Mouse (Mus musculus) forebrain, postnatal 0 days (tissue): ENCODE data around the gene Rnf41. TPM values are rescaled to one million over a fixed set of nuclear protein-coding genes. Genes with fewer than 3 reads are reported as not detected.

ENCODE experiments used
- ATAC-seq: fragments of 200-750 bp; cut with Nextera tagmentation; 2 replicates; pipeline ENCODE4 v1.8.0; 2017; ENCODE audit warnings: mild to moderate bottlenecking, moderate library complexity
- DNase-seq: peaks from one replicate; pipeline ENCODE4 v3.0.0-alpha.2; 2015
- H3K27ac ChIP-seq: fragments of 300-500 bp; sonication (generic); 2 replicates; pipeline ENCODE4 v1.5.1; 2014; ENCODE audit warnings: low read depth, mild to moderate bottlenecking, antibody characterized with exemption, low read length, moderate library complexity, mixed read lengths
- H3K27me3 ChIP-seq: fragments of 300-500 bp; sonication (generic); 2 replicates; pipeline ENCODE4 v1.6.1; 2014; ENCODE audit warnings: mild to moderate bottlenecking, low read length, mixed read lengths; ENCODE audit not compliant: insufficient read depth
- H3K36me3 ChIP-seq: fragments of 300-500 bp; sonication (generic); 2 replicates; pipeline ENCODE4 v1.6.1; 2014; ENCODE audit warnings: mild to moderate bottlenecking, moderate library complexity; ENCODE audit not compliant: insufficient read depth
- H3K4me1 ChIP-seq: fragments of 300-500 bp; sonication (generic); 2 replicates; pipeline ENCODE4 v1.6.1; 2014; ENCODE audit warnings: antibody characterized with exemption; ENCODE audit not compliant: insufficient read depth
- H3K4me2 ChIP-seq: fragments of 300-500 bp; sonication (generic); 2 replicates; pipeline ENCODE4 v1.6.1; 2014; ENCODE audit warnings: low read depth, mild to moderate bottlenecking, moderate library complexity
- H3K4me3 ChIP-seq: fragments of 300-500 bp; sonication (generic); 2 replicates; pipeline ENCODE4 v1.5.1; 2014; ENCODE audit warnings: low read depth, low read length, mixed read lengths
- H3K9ac ChIP-seq: fragments of 300-500 bp; sonication (generic); 2 replicates; pipeline ENCODE4 v1.6.1; 2014; ENCODE audit warnings: mild to moderate bottlenecking
- H3K9me3 ChIP-seq: fragments of 300-500 bp; sonication (generic); 2 replicates; pipeline ENCODE4 v1.6.1; 2016; ENCODE audit warnings: low read length
- CTCF ChIP-seq: sonication (generic); IDR thresholded peaks from 2 replicates; pipeline ENCODE4 v1.5.1; 2016; ENCODE audit warnings: antibody characterized with exemption, control low read depth, low read depth
- WGBS: fragments of 180-500 bp; shearing (Covaris S2); extraction: QIAGEN DNeasy Blood & Tissue Kit; methylation state at CpG from one replicate; pipeline ENCODE4 v1.1.7; 2014; 5-methylcytosine and 5-hydroxymethylcytosine counted together
- polyA plus RNA-seq: library from polyadenylated mRNA; unstranded; fragments of >200 nt; fragmentation: Nextera tagmentation; extraction: Ambion mirVana; gene quantifications from 2 replicates; pipeline ENCODE4 v1.2.1, GENCODE M21; 2015
- total RNA-seq: library from RNA; depleted of rRNA; stranded (reverse); fragments of >200 nt; gene quantifications from 2 replicates; pipeline ENCODE4 v1.2.3, GENCODE M21; 2014

Gene Rnf41
- total and polyA plus RNA-seq, 2 experiments from 2014 or later: 108 to 118 TPM

DNA sequence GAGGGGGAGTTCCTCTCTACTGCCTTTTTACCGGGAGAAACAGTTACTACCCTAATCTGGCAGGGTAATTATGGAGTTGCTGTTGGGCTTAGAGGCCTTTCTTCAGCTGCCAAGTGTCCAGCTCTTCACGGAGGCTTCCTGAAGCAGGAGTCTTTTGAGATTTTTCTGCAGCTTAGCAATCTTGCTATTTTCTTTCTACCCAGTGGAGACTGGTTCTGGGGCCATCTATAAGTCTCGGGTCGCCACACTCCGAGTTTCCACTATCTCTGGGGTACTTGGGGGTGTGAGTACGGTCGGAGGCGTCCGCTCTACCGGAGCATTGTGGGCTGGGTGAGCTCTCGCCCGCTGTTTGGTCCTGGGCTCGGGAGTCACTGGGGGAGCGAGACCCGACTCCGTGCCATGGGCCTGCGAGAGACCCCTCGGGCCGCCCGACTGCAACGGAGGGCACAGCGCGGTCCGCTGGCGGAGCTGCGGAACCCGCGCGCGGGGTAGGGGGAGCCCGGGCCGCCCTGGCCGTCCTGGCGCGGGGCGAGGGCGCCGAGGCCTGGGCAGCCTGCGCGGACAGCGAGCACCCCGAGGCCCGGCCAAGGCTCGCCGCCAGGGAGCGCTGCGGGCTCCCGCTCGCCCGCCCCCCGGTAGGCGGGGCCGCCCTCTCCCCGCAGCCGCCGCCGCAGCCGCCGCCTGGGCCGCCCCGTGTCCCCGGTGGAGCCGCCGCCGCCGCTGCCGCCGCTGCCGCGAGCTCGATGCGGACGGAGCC is 34.8 kb upstream of the Rnf41 start, which contains the start of gene Ankrd52:
Gene Ankrd52 (plus strand): TSS at position 661 of the 757 bp plus-strand sequence.
- H3K4me3 ChIP-seq: peak within 1 kb of the TSS; percentile 75
- peaks cover 24% of the 10 kb centered on the region for H3K36me3 ChIP-seq
- ATAC-seq (peak; percentile 91), DNase-seq (peak; percentile 86)
- peak within 1 kb of the TSS; percentile 93 for H3K27ac ChIP-seq
- H3K9ac ChIP-seq: peak within 1 kb of the TSS; percentile 92
- H3K4me2 ChIP-seq: peak within 1 kb of the TSS; percentile 80
- under 1% methylated on average over 53 of the region's 73 CpGs for WGBS
- H3K9me3 ChIP-seq: no peaks in the 10 kb centered on the region
- H3K27me3 ChIP-seq: no peaks in the 10 kb centered on the region
- TF ChIP-seq CTCF: peak; percentile 50
- H3K4me1 ChIP-seq: peaks cover 19% of the 10 kb centered on the region; the same call in 1 of the 2 replicates

DNA sequence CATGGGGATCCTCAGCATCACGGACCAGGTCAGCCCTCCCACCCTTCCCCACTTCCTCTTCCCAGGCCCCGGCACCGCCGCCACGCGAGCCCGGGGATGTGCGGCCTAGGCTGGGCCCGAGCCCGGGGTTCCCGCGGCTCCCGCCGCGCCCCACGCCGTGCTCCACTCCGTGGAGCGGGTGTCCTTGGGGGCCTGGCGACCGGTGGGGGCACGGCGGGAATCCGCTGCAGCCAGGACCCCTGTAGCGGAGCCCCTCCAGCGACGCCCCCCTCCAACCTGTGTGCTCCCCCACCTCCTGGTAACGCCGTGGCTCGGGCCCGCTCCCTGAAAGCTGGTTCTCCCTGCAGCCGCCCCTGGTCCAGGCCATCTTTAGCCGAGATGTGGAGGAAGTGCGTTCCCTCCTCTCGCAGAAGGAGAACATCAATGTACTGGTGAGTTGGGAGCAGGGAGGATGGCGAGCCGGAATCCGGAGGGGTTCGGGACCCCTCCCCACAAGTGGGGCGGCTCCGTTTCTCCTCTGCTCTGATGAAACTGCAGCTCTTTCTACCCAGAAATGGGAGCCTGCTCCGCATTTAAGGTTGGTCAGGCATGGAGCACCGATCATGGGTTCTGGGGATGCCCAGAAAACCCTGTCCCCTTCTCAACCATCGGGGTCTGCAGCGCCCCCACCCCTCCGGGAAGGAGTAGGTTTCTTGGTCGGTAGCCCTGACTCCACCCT is 34.1 kb upstream of the Rnf41 start:
- Histone ChIP-seq H3K4me2 (peak overlapping the region; percentile 80), H3K27ac (peak overlapping the region; percentile 93), H3K9me3 (no peaks in the 10 kb centered on the region), H3K4me1 (peaks cover 19% of the 10 kb centered on the region; the same call in 1 of the 2 replicates), H3K27me3 (no peaks in the 10 kb centered on the region), H3K36me3 (peaks cover 32% of the 10 kb centered on the region), H3K4me3 (peak overlapping the region; percentile 75), H3K9ac (peak overlapping the region; percentile 92)
- TF ChIP-seq CTCF: peak; percentile 39; the same call in 1 of the 2 replicates
- DNase-seq (peak; percentile 78), ATAC-seq (peak; percentile 72)
- 2% methylated on average over 40 of the region's 47 CpGs for WGBS

DNA sequence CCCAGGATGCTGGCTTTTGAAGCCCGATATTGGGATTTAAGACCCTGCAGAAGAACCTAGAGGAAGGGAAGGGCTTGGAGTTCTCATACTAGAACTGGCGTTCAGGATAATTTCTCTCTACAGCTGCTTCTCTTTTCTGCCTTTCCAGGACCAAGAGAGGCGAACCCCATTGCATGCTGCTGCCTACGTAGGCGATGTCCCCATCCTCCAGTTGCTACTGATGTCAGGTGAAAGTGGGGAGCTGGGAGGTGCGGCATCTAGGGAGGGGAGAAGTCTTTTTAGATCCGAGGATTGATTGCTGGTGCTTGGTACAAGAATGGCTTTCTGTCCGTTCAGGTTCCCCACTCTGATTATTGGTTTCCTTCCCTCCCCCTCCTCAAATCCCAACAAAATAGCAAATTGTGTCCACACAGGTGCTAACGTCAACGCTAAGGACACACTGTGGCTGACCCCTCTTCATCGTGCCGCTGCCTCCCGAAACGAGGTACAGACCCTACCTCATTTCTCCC is 33.5 kb upstream of the Rnf41 start:
- Histone ChIP-seq H3K4me3 (peak overlapping the region; percentile 75), H3K27me3 (no peaks in the 10 kb centered on the region), H3K4me1 (peaks cover 19% of the 10 kb centered on the region; the same call in 1 of the 2 replicates), H3K9ac (peak overlapping the region; percentile 92), H3K9me3 (no peaks in the 10 kb centered on the region), H3K27ac (peak overlapping the region; percentile 93), H3K36me3 (peaks cover 38% of the 10 kb centered on the region), H3K4me2 (peak overlapping the region; percentile 80)
- WGBS: 48% methylated on average over 14 of the region's 14 CpGs
- TF ChIP-seq CTCF: no peak
- ATAC-seq (no peak), DNase-seq (no peak)

DNA sequence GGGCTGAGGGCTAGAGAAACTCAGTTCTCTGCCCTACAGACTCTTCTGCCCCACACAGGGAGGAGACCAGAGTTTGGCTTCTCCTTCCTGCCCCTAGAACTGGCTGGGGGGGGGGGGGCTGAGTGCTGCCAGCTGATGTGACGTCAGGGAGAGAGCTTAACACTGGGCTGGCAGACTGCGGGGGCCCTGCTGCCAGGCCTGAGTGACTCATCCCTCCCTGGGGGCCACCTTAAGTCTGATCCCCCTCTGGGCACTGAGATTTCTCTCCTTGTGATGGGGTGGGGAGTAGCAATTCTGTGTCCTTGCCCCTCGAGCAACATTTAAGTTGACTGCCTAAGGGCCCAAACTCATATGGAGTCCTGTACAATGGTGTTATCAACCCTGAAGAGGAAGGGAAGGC is 33.0 kb upstream of the Rnf41 start:
- peaks cover 42% of the 10 kb centered on the region for H3K36me3 ChIP-seq
- WGBS: 46% methylated on average over 3 of the region's 3 CpGs
- ATAC-seq (no peak), DNase-seq (no peak)
- H3K4me1 ChIP-seq: peaks cover 19% of the 10 kb centered on the region; the same call in 1 of the 2 replicates
- peak overlapping the region; percentile 80 for H3K4me2 ChIP-seq
- H3K9ac ChIP-seq: peak overlapping the region; percentile 92; the same call in 1 of the 2 replicates
- peak overlapping the region; percentile 75 for H3K4me3 ChIP-seq
- TF ChIP-seq CTCF: no peak
- no peaks in the 10 kb centered on the region for H3K9me3 ChIP-seq
- H3K27me3 ChIP-seq: no peaks in the 10 kb centered on the region
- H3K27ac ChIP-seq: peak overlapping the region; percentile 93

DNA sequence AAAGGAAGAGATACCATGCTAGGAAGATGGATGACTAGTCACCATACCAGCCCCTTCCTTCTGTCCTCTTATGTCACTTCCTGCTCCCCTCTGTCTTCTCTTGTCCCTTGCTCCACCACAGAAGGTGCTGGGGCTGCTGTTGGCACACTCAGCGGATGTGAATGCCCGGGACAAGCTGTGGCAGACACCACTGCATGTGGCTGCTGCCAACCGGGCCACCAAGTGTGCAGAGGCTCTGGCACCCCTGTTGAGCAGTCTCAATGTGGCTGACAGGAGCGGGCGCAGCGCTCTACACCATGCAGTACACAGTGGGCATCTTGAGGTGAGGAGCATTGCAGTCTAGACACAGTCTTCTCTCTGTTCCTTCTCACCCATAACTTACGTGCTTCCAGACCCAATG is 32.2 kb upstream of the Rnf41 start:
- DNase-seq (no peak), ATAC-seq (no peak)
- peaks cover 50% of the 10 kb centered on the region for H3K36me3 ChIP-seq
- peaks cover 19% of the 10 kb centered on the region; the same call in 1 of the 2 replicates for H3K4me1 ChIP-seq
- H3K27me3 ChIP-seq: no peaks in the 10 kb centered on the region
- no peaks in the 10 kb centered on the region for H3K9me3 ChIP-seq
- H3K4me3 ChIP-seq: no peak overlapping the region
- 83% methylated on average over 7 of the region's 7 CpGs for WGBS
- TF ChIP-seq CTCF: no peak
- no peak overlapping the region for H3K9ac ChIP-seq
- H3K27ac ChIP-seq: no peak overlapping the region
- no peak overlapping the region for H3K4me2 ChIP-seq

DNA sequence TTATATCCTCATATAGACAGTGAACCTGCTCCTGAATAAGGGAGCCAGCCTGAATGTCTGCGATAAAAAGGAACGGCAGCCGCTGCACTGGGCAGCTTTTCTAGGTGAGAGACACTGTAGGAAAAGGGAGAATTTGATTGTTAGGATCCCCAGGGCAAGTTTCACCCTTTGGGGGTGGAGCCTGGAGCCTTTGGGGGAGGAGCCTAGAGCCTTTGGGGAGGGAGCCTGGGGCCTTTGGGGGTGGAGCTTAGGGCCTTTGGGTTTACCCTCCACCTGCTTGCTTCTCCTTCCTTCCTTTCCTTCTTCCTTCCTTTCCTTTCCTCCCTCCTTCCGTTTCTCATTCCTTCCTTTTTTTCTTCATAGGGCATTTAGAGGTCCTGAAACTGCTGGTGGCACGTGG is 30.9 kb upstream of the Rnf41 start:
- H3K9ac ChIP-seq: no peak overlapping the region
- H3K36me3 ChIP-seq: peaks cover 63% of the 10 kb centered on the region
- WGBS: 77% methylated on average over 5 of the region's 5 CpGs
- H3K9me3 ChIP-seq: no peaks in the 10 kb centered on the region
- no peak for DNase-seq
- no peak overlapping the region for H3K27ac ChIP-seq
- no peaks in the 10 kb centered on the region for H3K27me3 ChIP-seq
- ATAC-seq: no peak
- no peak overlapping the region for H3K4me2 ChIP-seq
- no peak for TF ChIP-seq CTCF
- H3K4me3 ChIP-seq: no peak overlapping the region
- H3K4me1 ChIP-seq: peaks cover 19% of the 10 kb centered on the region; the same call in 1 of the 2 replicates

DNA sequence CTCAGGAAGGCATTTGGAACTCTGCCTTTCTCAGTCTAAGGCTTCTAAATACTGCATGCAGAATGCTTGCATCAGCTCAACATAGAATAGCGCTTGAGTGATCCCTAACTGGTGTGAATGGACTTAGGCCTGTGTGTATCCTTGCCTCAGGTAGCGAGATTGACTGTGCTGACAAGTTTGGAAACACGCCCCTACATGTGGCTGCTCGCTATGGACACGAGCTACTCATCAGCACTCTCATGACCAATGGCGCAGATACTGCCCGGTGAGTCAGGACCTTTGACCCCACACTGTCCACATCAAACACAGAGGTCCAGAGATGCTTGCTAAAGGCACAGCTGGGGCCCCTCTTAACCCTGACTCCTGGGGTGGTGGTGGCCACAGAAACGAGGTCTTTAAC is 29.0 kb upstream of the Rnf41 start:
- Histone ChIP-seq H3K4me1 (peaks cover 12% of the 10 kb centered on the region; the same call in 1 of the 2 replicates), H3K36me3 (peaks cover 81% of the 10 kb centered on the region), H3K4me2 (no peak overlapping the region), H3K9me3 (no peaks in the 10 kb centered on the region), H3K9ac (no peak overlapping the region), H3K4me3 (no peak overlapping the region), H3K27me3 (no peaks in the 10 kb centered on the region), H3K27ac (no peak overlapping the region)
- 90% methylated on average over 8 of the region's 8 CpGs for WGBS
- ATAC-seq (no peak), DNase-seq (no peak)
- TF ChIP-seq CTCF: no peak
